Mouse (Mus musculus): Measurements from ENCODE around the gene Madcam1.

Gene Madcam1

DNA sequence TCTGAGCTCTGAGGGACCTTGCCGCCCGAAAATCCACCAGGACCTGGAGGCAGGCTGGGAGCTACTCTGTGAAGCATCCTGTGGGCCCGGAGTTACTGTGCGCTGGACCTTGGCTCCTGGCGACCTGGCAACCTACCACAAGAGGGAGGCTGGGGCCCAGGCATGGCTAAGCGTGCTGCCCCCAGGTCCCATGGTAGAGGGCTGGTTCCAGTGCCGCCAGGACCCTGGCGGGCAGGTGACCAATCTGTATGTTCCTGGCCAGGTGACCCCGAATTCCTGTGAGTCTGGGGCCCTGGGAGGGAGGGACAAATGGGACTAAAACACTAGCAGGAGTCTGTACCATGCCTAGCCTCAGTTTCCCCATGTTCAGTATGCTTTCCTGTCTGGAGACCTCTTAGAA, 2.1 kb downstream of the Madcam1 start:
- in situ Hi-C loops (cut with MseI, MboI): no loop called here

DNA sequence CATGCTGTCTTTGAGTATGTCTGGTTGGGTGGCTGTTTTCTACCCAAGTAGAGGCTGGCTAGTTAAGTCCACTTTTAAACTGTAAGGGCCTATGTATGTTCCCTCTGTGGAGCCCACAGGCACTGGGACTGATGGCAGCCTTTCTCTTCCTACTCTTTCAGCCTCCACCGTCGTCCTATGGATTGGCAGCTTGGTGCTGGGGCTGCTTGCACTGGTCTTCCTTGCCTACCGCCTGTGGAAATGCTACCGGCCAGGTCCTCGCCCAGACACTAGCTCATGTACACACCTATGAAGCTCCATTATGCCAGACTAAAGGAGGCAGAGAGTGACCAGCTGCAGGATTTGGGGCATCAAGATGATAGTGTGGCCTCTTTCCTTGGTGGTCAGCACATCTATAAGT, 3.7 kb downstream of the Madcam1 start:
- in situ Hi-C loops (cut with MseI, MboI): no loop called here

DNA sequence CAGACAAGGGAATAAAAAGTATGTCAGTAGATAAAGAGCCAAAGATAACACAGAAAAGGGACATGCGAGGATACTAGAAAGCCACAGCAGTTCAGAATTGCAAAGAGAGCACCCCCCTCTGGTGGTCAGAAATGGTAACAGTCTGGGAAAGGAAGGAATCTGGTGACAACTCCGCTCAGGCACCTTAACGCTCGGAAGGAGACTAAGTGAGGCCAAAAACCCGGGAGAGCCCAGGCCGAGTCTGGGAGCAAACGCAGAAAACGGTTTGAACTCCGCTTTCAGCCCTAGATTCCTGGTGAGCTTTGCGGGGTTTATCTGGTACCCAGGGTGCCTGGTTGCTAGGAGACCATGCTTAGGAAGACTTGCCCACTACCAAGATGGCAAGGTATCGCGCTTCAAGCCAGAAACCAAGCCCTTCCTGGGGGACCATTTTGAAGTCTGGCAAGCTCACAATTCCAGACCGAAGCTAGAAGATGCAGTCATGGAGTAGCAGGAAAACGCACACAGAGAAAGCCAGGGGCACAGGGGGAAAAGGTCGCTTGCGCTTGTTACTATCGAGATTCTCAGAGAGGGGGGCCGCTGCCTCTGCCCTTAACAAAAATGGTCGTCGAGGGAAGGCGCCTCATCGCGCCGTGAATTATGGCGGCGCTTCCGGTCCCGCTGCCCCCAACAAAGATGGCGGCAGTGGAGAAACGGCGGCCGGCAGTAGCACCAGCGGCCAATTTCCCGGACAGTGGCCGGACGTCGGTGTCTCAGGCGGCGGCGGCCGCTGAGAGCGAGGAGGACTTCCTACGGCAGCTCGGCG, 4.6 kb downstream of the Madcam1 start, which contains the start of gene Tpgs1:
Tpgs1 (plus strand) TSS at position 599 of the 805 bp plus-strand sequence.
- in situ Hi-C loops (cut with MseI, MboI): no loop called here

DNA sequence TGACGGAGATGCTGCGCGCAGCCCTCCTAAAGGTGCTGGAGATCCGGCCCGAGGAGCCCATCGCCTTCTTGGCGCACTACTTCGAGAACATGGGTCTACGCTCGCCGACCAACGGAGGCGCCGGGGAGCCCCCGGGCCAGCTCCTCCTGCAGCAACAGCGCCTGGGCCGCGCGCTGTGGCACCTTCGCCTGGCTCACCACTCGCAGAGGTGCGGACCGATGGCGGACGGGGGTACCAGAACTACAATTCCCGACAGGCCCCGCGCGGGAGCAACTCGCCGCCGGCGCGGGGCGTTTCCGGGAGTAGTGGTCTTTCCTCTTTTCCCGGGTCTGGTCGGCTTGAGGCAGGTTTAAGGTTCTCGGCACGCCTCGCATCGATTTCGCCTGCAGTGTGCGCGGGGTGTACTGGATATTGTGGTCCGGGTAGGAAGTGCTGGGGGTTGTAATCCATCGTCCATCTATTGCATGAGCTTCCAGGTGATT, 5.3 kb downstream of the Madcam1 start:
- in situ Hi-C loops (cut with MseI, MboI): no loop called here

DNA sequence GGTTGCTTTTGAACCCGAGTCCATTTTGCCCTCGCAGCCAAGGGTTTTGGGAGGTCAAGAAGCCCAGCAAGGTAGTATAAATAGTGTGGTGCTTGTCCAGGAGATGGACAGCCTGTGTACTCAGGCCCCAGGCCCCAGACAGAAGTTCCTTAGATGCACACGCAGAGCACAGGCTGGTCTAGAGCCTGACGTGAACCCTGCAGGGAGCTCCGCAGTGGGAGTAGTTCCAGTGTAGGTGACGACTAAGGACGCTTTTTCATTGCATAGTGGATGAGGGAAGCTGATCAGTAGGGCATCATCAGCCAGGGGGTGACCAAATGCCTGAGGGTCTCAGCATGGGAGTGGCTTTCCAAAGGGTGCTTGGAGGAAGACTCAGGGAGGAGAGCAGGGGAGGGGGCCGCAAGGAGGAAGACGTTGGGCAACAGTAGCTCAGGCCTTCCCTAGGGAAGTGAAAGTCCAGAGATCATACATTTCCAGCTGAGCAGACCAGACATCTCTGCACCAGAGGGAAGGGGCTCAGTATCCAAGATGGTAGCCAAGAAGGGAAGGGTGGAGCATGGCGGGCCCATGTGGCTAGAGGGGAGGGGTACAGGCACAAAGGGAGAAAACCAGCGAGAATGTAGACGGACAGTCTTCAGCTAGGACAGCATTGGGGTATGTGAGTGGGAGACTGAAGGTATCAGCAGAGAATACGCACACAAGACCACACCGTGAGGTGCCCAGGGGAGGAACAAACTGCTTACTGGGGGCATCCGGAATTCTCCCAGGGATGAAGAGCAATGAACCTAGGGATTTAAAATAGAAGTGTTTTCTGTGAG, 5.9 kb downstream of the Madcam1 start:
- in situ Hi-C loops (cut with MseI, MboI): no loop called here

DNA sequence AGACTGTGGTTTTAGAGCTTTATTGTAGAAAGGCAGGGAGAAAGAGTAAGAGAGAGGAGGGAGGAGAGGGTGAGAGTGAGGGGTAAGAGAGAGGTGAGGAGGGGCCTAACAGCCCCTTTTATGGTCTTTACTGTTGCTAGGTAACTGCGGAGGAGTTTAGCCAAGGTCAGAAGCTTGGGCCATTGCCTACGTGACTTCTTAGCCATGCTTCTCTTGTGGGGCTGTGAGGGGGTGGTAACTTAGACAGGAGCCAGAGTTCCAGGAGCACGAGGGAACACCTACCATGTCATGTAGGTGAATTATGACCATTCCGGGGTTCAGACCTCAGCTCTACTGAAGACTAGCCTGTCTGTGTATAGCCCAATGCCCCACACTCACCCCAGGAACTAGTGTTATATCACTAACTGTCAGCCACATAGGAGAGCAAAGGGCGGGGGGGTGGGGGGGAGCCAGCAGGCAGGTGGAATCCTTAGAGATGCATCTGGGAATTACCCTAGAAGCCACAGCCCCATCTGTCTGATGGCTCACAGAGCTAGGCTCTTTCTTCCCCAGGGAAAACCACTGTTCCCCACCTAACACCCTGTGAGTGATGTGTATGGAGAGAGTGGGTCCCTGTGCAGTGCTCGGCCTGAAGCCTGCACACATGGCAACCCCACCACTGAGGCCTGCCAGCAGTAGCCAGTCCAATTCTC, 7.2 kb downstream of the Madcam1 start:
- in situ Hi-C loops (cut with MseI, MboI): no loop called here

DNA sequence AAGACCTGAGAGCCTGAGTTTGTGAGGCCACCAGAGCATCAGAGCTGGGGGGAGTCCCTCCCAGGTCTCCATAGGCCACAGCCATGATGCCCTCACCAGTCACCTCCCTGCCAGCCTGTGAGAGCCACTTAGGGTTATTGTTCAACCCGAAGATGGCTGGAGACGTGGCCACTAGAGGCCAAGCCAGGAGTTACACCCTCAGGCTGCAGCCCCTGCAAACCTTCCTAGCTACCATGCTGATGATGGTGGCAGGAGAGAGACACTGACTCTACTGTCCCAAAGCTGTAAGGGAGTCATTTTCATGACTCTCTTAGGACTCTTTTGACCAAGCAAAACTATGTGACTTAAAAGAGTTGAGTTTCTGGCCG, 7.7 kb downstream of the Madcam1 start:
- in situ Hi-C loops (cut with MseI, MboI): no loop called here

DNA sequence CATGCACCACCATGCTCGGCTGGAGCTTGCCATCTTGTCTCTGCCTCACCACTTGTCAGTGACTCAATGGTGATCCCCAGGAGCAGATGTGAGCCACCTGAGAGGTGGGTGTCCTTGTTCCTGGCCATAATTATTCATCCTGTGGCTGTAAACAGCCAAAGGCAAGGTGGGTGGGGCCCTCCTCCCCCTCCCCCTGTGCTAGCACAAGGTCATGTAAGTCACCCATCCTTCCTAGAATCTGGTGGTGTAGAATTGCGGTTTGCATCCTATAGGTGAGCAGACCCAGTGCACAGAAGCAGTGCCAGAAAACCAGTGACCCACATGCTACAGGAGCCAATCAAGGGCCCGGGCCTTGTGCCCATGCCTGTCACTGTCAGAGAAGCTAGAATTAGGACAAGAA, 8.7 kb downstream of the Madcam1 start:
- in situ Hi-C loops (cut with MseI, MboI): no loop called here

DNA sequence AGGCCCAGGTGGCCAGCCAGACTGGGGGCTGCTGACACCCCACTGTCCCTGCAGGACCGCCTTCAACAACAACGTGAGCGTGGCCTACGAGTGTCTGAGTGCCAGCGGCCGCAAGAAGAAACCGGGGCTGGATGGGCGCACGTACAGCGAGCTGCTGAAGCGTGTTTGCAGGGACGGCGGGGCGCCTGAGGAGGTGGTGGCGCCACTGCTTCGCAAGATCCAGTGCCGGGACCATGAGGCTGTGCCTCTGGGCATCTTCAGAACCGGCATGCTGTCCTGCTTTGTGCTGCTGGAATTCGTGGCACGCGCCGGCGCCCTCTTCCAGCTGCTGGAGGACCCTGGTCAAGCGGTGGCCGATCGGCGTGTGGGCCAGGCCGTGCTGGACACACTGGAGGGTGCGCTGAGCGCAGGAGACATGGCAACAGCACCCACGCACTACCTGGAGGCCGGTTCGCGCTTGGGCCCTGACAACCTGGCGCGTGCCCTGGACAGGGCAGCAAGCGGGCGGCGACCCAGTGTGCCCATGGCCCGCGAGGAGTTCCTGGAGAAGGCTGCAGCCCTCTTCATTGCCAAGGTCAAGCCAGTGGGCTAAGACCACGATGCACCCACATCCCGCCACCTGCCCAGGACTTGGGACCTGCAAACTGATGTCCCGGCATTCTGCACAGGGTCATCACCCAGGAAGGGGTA, 11.1 kb downstream of the Madcam1 start:
- in situ Hi-C loops (cut with MseI, MboI): no loop called here

DNA sequence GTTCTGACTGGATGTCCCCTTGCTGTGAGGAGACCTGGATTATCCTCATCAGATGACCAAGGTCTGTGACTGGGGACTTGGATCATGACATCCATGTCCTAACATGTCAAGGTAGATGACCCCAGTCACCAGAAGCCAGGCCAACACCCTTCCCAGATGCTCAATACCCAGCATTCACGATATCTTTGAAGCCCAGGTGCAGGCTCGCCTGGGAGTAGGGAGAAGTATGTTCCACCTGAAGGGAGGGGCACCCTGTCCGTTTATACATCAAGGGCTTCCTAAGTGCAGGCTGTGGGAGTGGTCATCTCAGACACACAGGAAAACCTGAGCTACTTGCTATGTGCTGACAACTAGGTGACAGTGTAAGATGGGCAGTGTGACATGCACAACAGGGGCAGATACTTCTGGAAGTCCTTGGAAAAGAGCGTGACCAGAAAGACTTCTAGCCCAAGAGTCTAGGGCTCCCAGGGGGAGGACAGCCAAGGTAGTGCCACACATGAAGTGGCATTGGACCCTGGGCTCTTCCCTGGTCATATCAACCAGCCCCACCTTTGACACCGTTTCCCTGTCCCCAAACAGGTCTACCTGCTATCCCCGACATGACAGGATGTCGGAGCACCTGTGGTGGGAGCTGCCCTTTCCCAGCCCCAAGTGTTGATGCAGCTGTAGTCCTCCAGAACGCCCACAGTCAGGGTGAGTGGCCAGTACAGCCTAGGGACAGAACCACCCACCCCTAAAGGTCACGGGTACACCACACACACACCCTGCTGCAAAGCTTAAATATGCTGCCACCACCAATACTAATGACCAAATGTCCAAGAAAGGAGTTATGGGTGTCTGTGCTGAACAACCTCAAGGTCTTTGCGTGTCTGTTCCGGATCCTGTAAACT, 16.5 kb downstream of the Madcam1 start:
- in situ Hi-C loops (cut with MseI, MboI): no loop called here

DNA sequence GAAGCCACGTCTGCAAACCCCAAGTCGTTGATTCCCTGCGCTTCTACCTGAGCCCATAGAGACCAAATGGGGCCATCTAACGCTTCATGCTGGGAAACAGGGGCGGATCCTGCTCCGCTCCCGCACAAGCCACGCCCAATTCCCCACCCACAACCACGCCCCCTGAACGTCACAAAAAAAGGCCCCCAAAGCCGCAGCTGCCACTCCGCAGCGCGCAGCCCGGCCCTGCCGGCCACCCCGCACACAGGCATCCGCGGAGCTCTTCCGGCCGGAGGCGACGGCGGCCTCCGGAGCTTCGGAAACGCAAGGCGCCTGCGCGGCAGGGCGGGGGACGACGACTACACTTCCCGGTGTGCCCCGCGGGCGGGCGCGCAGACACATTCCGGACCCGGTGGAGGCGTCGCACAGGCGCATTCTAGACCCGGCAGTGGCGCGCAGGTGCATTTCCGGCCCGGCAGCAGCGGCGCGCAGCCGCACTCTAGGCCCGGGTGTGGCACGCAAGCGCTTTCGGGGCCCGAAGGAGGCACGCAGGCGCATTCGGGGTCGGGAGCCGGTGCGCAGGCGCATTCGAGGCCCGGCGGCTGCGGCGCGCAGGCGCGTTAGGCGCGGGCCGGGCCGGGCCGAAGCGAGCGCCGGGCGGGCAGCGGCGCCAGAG, 17.4 kb downstream of the Madcam1 start, which contains the start of gene Cdc34:
Cdc34 (plus strand) TSS at position 605 of the 655 bp plus-strand sequence.
- in situ Hi-C loops (cut with MseI, MboI): no loop called here

DNA sequence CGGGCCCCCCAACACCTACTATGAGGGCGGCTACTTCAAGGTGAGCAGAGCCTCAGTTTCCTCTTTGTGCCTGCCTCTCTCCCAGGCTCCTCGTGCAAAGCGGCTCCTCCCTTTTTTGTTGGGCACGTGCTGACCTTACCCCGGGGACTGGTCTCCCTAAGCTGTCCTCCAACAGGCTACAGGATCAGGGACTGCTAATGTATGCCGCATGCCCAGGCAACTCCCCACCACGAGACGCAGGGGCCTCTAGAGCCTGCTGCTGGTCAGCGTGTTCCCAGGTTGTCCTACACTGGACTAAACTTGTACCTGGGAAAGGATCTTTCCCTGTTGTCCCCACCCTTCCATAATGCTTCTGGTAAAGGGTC, 18.2 kb downstream of the Madcam1 start:
- in situ Hi-C loops (cut with MseI, MboI): no loop called here

DNA sequence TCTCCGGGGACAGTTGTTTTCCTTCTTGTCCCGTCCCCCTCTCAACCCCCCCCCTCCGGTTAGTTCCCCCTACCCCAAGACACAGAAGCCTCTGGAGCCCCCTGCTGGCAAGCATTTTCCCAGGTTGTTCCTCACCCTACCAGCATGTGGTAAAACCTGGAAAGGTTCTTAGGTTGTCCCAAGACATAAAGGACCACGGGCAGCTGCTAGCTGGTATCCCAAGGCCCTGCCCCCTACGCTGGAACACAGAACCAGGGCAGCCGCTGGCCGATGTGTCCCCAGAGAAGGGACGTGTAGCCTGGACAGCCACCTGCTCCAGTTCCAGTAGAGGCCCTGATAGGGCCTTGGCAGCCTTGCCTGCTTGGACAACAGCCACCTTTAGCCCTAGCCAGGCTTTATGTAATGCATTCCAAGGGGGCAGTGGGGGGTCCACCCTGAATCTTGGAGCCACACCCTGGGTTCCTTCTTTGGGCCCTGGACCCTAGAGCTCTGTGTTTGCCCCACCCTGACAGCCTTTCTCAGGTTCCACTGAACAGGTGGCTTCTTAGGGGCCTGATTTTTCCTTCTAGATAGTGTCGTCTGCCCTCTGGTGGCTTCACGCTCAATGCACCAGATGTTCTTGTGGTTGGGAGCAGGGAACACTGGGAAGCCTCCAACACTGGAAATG, 18.7 kb downstream of the Madcam1 start:
- in situ Hi-C loops (cut with MseI, MboI): no loop called here

DNA sequence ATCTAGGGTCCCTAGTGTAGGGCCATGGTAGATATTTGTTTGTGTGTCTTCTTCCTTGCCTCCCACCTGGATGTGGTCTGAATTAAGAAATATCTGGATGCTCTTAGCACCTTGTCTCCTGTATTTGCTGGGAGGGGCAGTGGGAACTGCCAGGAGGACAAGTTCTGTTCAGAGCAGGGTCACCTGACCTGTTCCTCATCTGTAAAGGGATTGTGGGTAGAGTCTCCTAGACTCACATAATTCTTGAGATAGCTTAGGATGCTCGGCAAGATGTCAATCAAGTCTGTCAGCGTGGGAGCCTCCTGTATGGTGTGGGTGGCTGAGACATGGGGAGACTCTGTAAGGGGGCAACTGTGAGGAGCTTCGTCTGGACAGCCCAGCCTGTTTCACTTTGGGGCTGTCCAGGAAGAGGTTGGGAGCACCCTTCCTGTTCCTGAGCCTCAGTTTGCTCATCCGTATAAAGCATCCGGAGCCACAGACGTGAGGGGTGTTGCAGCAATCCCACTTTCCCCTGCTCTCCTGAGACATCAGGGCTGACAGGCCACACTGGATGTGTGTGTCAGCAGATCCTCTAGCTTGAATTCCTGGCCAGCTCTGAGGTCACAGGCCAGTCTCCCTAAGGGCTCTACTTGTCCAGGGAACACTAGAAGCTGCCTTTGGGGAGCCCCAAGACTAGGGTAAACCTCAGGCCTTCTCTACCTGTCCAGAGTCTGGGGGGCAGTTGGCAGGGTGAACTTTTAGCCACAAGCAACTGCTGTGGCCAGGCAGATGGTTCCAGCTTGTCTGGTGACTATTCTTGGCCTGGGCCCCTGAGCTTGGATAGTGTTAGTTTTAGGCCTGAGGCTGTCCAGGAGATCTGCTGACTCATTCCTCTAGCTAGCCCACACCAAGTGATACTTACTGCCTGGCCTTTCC, 19.6 kb downstream of the Madcam1 start:
- in situ Hi-C loops (cut with MseI, MboI): no loop called here

DNA sequence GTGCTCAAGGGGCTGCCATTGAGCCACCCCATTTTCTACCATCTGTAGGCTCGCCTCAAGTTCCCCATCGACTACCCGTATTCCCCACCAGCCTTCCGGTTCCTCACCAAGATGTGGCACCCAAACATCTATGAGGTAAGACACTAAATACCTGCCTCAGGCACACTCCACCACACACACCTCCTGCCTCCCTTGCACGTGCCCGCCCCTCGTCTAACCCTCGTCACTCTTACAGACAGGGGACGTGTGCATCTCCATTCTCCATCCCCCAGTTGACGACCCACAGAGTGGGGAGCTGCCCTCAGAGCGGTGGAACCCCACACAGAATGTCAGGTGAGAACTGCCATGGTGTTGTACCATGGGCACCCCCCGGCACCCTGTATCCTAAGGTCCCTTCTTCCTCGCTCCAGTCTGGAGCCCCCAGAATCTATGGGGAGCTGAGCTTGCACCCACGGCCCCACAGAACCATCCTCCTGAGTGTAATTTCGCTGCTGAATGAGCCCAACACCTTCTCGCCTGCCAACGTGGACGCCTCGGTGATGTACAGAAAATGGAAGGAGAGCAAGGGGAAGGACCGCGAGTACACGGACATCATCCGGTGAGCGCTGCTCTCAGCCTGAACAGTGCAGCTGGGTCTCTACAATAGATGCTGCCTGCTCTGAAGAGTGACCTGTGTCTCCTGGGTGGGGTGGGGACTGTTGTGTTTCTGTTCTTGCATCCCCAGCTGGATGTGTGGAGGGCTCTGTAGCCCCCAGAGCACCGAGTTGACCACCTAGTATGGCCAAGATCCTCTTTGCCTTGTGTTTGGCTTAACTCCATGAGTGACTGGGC, 20.6 kb downstream of the Madcam1 start:
- in situ Hi-C loops (cut with MseI, MboI): no loop called here

DNA sequence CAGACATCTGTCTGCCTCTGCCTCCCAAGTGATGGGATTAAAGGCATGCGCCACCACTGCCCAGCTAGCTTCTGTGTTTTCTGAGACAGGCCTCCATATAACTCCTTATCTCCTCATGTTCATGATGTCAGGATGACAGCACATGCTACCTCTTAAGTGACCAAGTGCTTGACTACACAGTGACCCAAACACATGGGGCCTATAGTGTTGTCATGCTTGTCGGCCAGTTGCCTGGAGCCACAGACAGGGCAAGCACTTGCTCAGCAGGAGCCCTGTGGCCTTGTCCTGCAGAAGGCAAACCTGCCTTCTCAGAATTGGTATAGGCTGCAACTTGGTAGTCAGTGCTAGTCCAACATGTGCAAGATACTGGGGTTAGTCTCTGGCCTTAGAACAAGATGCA, 21.9 kb downstream of the Madcam1 start:
- in situ Hi-C loops (cut with MseI, MboI): no loop called here

DNA sequence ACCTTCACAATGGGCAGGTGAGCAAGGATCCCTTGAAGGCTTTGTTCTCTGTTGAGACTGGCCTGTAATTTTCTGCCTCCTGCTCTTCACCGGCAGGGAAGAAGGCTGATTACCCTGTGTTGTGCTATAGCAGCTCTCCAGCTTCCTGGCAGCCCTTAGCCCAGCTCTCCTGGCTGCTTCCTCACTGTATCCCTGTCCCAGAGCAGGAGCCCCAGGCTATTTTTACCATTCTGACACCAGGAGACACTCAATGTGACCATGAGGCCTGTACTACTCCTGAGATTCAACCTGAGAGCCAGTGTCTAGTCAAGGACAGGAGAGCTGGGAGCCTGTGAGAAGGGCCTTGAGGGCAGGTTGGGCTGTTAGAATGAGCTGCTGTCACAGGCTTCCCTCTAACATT, 22.3 kb downstream of the Madcam1 start:
- in situ Hi-C loops (cut with MseI, MboI): no loop called here

DNA sequence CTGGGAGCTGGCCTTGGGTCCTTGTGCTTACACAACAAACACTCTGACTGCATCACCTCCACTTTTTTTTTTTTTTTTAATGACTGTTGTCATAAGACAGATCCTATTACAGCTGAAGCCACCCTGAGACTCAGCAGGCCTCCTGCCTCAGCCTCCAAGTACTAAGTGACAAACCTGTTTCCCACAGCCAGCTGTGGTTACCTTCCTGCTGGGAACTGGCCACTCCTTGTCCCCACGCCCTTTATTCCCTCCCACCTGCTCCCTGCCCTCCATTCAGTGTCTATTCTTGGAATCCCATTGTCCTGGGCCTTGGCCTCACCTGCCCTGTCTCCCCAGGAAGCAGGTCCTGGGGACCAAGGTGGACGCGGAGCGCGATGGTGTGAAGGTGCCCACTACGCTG, 23.2 kb downstream of the Madcam1 start:
- in situ Hi-C loops (cut with MseI, MboI): no loop called here

Data from mouse trophoblast stem cell (cell line).